Mouse (Mus musculus): ENCODE data around the gene Adar.
"Not testable (repeated sequence)": the region's sequence is repeated elsewhere in the genome, so short reads cannot be mapped to it uniquely, and the experiment has no call there.

Gene Adar

GRCm38 (mm10) chr3:89788680-89789352 lies 74.0 kb downstream of the Adar start:
- no peak for DNase-seq (ENCODE audit: low spot score in 2 of 2)

GRCm38 (mm10) chr3:89794616-89795015 lies 79.8 kb downstream of the Adar start:
- no peak for DNase-seq (ENCODE audit: low spot score in 2 of 2)

GRCm38 (mm10) chr3:89795746-89796145 lies 80.9 kb downstream of the Adar start:
- no peak for DNase-seq (ENCODE audit: low spot score in 2 of 2)

- no peak for DNase-seq (ENCODE audit: low spot score in 2 of 2)
These were observed 81.5 kb downstream of the Adar start for GRCm38 (mm10) chr3:89796358-89796757.

GRCm38 (mm10) chr3:89798518-89798917 lies 83.7 kb downstream of the Adar start:
- DNase-seq (ENCODE audit: low spot score in 2 of 2) = no peak

GRCm38 (mm10) chr3:89799476-89799875 lies 84.7 kb downstream of the Adar start:
- DNase-seq (ENCODE audit: low spot score in 2 of 2) = no peak

GRCm38 (mm10) chr3:89800078-89800477 lies 85.3 kb downstream of the Adar start:
- not testable (repeated sequence) for DNase-seq (ENCODE audit: low spot score in 2 of 2)

- no peak for DNase-seq (ENCODE audit: low spot score in 2 of 2)
These were observed 86.1 kb downstream of the Adar start for GRCm38 (mm10) chr3:89800774-89801506.

- no peak for DNase-seq (ENCODE audit: low spot score in 2 of 2)
These were observed 86.7 kb downstream of the Adar start for GRCm38 (mm10) chr3:89801507-89801847.

GRCm38 (mm10) chr3:89802876-89803275 lies 88.1 kb downstream of the Adar start:
- DNase-seq (ENCODE audit: low spot score in 2 of 2) = no peak

Measured in frontal cortex, postnatal 36 days (tissue).